Mouse (Mus musculus) liver, postnatal 0 days (tissue): ENCODE data around the gene Tshz2.

Experiments used
- CTCF ChIP-seq: sonication (generic); IDR thresholded peaks from 2 replicates; pipeline ENCODE4 v1.5.1; 2016; ENCODE audit warnings: antibody characterized with exemption, low read depth
- EP300 ChIP-seq: IDR thresholded peaks from 2 replicates; pipeline ENCODE4 v1.6.1; 2016; ENCODE audit warnings: antibody characterized with exemption, low read depth, mild to moderate bottlenecking

GRCm38 (mm10) chr2:170011858-170012257 is 379.0 kb downstream of the Tshz2 start:
- TF ChIP-seq CTCF (no peak), EP300 (no peak)
